Mouse (Mus musculus): ENCODE results near the gene Fgd3.
A peak's percentile ranks its signal among the peaks of the same experiment; 100 is the strongest.

Fgd3 gene

GRCm38 (mm10) chr13:49247740-49248466, 72.2 kb downstream of the Fgd3 start:
- peak; percentile 61 for DNase-seq

DNA sequence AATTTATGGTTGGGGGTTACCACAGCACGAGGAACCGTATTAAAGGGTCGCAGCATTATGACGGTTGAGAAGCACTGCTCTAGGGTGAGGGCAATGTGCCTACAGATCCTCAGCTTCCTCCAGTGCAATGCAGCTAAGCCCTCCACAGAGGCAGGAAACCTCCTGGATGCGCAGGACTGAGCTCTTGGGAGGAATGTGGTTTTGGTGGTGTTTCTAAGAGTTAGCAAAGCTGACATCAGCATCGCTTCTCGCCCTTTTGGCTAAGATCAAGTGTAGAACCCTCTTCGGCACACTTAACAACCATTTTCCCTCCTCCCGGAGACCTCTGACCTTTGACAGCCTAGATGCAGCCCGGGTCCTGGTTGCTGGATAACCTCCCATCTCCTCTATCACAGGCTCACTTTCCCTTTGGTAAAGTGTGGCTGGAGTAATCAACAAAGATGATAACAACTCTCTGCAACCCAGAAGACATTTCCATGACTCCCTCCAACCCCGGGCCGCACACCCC, 72.8 kb downstream of the Fgd3 start:
- DNase-seq, result no peak

DNA sequence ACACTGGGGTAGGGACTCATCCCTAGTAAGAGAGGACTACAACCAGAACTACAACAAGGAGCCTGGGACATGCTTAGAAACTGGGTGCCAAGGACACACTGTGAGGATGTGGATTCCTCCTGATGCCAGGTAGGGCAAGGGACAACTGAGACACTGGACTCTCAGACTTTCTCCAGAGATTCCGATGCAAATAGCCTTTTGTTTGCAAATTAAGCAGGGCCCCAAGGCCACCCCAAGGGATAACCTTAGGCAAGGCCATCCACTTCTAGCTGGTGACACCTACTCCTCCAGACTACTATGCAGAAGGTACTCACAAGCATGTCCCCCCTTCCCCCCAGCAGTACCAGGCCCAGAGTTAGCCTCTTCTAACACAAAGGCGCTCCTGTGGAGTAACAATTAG, 73.5 kb downstream of the Fgd3 start:
- DNase-seq, result no peak

GRCm38 (mm10) chr13:49246011-49246410, 74.1 kb downstream of the Fgd3 start:
- DNase-seq, result no peak

DNA sequence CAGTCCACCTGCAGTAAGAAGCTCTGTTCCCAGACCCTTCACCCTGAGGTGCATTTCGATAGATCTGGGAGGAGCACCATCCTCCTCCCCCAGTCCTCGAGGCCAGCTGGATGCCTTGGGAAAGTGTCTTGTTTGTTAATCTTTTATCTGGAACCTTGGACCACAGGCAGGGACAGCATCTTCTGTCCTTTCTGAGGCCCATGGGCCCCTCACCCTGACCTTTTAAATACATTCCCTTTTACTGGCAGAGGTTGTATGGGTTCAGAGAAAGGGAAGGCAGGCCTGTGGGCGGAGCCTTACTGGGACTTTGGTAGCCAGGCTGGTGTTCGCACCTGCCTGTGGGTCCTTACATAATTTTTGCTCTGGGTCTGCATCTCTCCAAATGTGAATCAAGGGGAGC, 74.9 kb downstream of the Fgd3 start:
- DNase-seq, result no peak

DNA sequence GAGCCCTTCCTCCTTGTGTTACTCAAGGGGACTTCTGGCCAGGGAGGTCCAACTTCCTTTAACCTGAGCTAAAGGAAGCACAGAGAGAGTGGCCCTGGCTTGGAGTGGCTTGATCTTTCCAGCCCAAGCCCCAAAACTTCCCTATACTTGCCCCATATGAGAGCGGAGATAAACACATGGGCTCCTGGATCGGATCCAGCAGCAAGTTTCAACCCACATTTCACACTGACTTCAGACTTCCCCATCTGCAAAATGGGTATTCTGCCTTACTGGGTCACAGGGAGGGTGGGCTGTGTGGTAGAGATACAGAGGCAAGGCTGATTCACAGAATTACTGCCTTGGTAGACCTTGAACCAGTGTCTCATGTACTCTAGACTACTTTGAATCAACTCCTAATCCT, 76.6 kb downstream of the Fgd3 start:
- no peak for DNase-seq

- DNase-seq, result peak; percentile 83
Observed at GRCm38 (mm10) chr13:49242321-49243065, 77.6 kb downstream of the Fgd3 start.

DNA sequence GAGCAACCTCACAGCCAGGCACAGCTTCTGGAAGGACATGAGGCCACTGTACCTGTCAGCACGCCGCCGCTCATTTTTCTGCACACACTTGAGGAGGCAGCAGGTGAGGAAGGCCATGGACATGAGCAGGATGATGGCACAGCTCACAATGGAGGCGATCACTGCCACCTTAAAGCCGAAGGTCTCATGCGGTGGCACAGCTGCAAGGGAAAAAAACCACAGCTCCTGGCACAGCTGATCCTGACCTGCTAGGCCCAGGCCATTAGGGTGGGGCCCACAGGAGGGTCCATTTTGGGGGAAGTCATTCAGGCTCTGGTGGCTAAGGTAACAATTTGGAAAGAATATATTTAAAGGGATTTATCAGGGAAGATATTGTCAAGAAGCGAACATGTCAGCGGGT, 81.4 kb downstream of the Fgd3 start:
- no peak for DNase-seq

- DNase-seq, result no peak
Observed at GRCm38 (mm10) chr13:49237617-49238016, 82.5 kb downstream of the Fgd3 start.

DNA sequence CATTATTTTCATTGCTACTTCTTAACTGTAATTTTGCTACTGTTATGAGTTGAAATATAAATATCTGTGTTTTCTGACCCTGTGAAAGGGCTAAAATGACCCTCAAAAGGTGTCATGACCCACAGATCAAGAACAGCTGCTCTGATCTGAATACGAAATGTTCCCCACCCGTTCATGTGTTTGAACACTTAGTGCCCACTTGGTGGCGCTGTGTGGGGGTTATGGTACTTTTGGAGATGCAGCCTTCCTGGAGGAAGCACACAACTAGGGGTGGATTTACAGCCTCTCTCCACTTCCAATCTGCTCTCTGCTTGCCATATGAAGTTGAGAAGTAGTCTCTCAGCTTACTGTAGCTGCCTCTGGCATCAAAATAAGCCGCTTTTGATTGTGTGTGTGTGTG, 85.4 kb downstream of the Fgd3 start:
- no peak for DNase-seq

DNA sequence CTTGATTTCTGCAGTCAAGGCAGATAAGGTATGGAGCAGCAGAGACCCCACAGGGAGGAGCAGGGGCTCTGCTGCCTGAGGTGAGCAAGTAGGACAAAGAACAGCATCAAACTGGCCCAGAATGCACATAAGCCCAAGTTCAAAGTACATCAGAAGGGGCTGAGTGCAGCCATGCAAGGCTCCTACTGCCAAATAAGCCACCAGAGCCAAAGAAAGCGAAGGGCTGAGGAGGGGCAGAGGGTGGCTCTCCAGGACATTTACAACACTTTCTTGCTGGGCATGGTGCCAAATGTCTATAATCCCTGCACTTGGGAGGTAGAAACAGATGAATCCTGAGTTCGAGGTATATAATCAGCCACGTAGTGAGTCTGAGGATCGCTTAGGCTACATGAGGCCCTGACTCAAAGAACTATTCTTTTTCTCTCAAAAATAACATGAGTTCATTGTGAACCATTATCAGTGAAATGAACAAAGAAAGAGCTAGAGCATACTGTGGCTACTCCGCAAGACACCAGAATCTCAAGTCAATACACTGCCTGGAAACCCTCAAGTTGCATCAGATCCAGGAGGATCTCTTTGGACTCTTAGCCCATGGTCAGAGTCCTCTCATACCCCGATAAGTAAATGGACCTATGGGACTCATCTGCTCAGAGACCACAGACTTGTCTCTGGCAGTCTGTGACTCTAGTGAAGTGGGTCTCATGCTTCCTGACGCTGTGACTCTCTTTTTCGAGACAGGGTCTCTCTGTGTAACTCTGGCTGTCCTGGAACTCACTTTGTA, 86.1 kb downstream of the Fgd3 start:
- no peak for DNase-seq

GRCm38 (mm10) chr13:49225633-49226032, 94.5 kb downstream of the Fgd3 start:
- no peak for DNase-seq

DNA sequence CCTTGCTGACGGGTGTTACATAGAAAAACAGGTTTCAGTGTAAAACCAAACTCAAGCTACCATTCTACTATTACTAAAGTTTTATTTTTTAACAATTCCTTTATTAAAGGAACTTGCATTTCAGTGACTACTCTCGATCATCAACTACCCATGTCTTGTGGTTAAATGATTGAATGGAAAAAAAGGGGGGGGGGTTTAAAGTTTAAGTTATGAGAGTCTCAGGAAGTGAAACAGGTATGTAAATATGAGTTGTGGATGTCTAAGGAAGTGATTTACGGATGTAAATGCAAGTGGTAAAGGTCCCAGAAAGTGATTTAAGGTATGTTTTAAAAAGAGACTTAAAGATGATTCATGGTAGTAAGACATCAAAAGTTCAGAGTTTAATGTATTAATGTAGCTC, 95.0 kb downstream of the Fgd3 start:
- no peak for DNase-seq

DNA sequence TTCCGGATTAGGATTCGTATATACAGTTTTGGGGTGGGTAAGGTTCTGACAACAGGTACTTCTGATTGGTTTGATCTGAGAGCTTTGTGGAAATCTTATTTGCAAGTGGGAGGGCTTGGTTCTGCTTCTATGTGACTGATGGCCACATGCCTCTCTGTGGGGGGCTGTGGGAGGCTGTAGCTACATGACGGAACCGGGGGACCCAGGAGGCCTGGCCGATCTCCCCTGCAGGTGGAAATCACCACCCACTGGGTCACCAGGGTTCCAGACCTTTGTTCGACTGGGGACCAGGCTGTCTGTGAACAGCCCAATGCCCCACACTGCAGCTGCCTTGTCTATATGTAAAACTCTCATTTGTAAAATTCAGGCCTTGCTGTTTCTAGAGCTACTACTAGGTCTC, 95.4 kb downstream of the Fgd3 start:
- DNase-seq, result no peak

GRCm38 (mm10) chr13:49224314-49224713, 95.8 kb downstream of the Fgd3 start:
- DNase-seq, result no peak

- DNase-seq, result no peak
Observed at GRCm38 (mm10) chr13:49220912-49221311, 99.2 kb downstream of the Fgd3 start.

DNA sequence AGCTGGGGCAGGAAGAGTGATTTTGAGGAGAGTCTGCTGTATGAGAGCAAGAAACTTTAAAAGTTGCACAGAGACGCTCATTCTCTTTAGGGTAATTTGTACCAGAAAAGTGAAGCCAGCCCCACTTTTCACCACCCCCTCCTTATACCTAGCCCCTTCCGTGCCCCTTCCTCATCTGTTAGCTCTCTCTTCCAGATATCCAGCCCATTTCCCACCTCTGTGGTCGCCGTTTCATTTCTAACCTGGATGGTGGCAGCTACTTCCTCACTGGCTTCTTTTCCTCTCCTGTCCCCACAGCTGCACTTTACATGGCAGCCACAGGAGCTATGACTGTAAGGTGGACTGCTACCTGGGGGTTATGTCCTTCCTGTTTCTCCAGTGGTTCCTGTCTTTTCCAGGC, 100.7 kb downstream of the Fgd3 start:
- DNase-seq, result no peak

DNA sequence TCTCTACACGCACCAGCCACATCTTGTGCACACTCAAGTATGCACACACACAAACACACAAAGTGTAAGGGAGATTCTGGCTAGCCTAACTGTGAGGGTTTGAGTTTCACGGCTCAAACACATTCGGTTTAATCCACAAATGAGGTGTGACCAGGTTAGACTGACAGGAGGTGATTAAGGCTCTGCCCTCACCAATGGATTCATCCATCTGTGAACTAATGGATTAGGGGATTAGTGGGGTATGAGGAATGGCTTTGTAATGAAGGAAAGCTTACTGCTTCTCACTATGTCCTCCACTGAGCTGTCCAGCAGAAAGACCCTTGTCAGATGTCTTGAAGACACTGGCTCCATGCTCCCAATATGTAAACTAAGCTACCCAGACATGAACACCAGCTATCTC, 101.5 kb downstream of the Fgd3 start:
- no peak for DNase-seq

GRCm38 (mm10) chr13:49216808-49217561, 103.1 kb downstream of the Fgd3 start:
- DNase-seq, result no peak

DNA sequence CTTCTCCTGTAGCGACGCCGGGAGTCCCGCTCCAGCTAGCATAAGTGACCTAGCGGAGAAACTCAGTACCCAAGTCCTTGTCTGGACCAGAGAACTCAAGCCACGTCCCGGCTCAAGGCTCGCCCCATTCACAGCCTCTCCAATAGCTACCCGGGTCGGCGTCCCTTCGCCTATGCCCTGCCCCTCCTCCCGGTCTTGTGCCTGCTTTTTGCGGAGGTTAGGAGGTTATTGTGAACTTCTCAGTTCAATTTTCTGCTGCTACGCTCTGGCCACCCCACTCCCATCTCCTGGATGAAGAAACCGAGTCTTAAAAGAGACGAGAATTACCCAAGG, 103.9 kb downstream of the Fgd3 start:
- DNase-seq, result no peak

- DNase-seq, result peak; percentile 98
Observed at GRCm38 (mm10) chr13:49215504-49216219, 104.4 kb downstream of the Fgd3 start, which contains the start of gene Card19. Card19 (minus strand) TSS chr13:49216037.

GRCm38 (mm10) chr13:49215128-49215503, 105.0 kb downstream of the Fgd3 start:
- no peak for DNase-seq
